Mouse (Mus musculus) ES-Bruce4 (cell line): ENCODE data around the gene Igtp. TPM values are rescaled to one million over a fixed set of nuclear protein-coding genes. Genes with fewer than 3 reads are reported as not detected.
A peak's percentile ranks its signal among the peaks of the same experiment; 100 is the strongest.
"Not testable (repeated sequence)": the region's sequence is repeated elsewhere in the genome, so short reads cannot be mapped to it uniquely, and the experiment has no call there.

Experiments
- H3K27ac ChIP-seq: 2 replicates; pipeline ENCODE4 v1.5.1; 2012; ENCODE audit warnings: low read length, inconsistent platforms; ENCODE audit not compliant: insufficient read depth
- H3K27me3 ChIP-seq: 2 replicates; pipeline ENCODE4 v1.6.1; 2012; ENCODE audit warnings: mild to moderate bottlenecking, low read length, inconsistent platforms; ENCODE audit not compliant: control insufficient read depth, poor library complexity, insufficient read depth, severe bottlenecking
- H3K36me3 ChIP-seq: 2 replicates; pipeline ENCODE4 v1.6.1; 2012; ENCODE audit warnings: inconsistent platforms, mild to moderate bottlenecking, low read length, moderate library complexity; ENCODE audit not compliant: control insufficient read depth, poor library complexity, insufficient read depth, severe bottlenecking
- H3K4me1 ChIP-seq: one replicate; pipeline ENCODE4 v1.8.1; 2011; ENCODE audit warnings: low read length; ENCODE audit not compliant: control insufficient read depth, insufficient read depth
- H3K4me3 ChIP-seq: 2 replicates; pipeline ENCODE4 v1.5.1; 2011; ENCODE audit warnings: low read depth, mild to moderate bottlenecking, low read length
- H3K9ac ChIP-seq: 2 replicates; pipeline ENCODE4 v1.6.1; 2012; ENCODE audit warnings: low read depth, mild to moderate bottlenecking, inconsistent platforms; ENCODE audit not compliant: poor library complexity, severe bottlenecking
- H3K9me3 ChIP-seq: replicated peaks from 2 replicates; pipeline ENCODE4 v1.6.1; 2012; ENCODE audit warnings: mild to moderate bottlenecking, low read length, inconsistent platforms; ENCODE audit not compliant: control insufficient read depth, poor library complexity, insufficient read depth, severe bottlenecking
- CTCF ChIP-seq: IDR thresholded peaks from one replicate; pipeline ENCODE4 v1.8.1; 2011; ENCODE audit warnings: low read depth, low read length
- EP300 ChIP-seq: IDR thresholded peaks from 2 replicates; pipeline ENCODE4 v1.6.1; 2011; ENCODE audit warnings: low read depth, low read length; ENCODE audit not compliant: insufficient read depth
- POLR2A ChIP-seq: IDR thresholded peaks from one replicate; pipeline ENCODE4 v1.8.1; 2011; ENCODE audit warnings: low read length; ENCODE audit not compliant: insufficient read depth
- polyA plus RNA-seq: library from polyadenylated mRNA; stranded (reverse); fragments of >200 nt; gene quantifications from 2 replicates; pipeline ENCODE4 v1.2.4, GENCODE M21; 2011; ENCODE audit warnings: low read depth; ENCODE audit not compliant: missing spikeins, insufficient read depth, insufficient read length

Igtp gene
- polyA plus RNA-seq, 1 experiment, result 10.1 TPM

GRCm38 (mm10) chr11:58215814-58216213 lies 16.5 kb downstream of the Igtp start:
- no peak overlapping the region for H3K9ac ChIP-seq
- no peaks in the 10 kb centered on the region for H3K27me3 ChIP-seq
- TF ChIP-seq CTCF (no peak), EP300 (no peak), POLR2A (no peak)
- no peaks in the 10 kb centered on the region for H3K36me3 ChIP-seq
- peaks cover 3% of the 10 kb centered on the region for H3K4me1 ChIP-seq
- H3K4me3 ChIP-seq, result no peak overlapping the region
- H3K9me3 ChIP-seq, result no peaks in the 10 kb centered on the region
- H3K27ac ChIP-seq, result no peak overlapping the region

- Histone ChIP-seq H3K36me3 (no peaks in the 10 kb centered on the region), H3K27ac (no peak overlapping the region), H3K27me3 (no peaks in the 10 kb centered on the region), H3K9me3 (no peaks in the 10 kb centered on the region), H3K4me3 (no peak overlapping the region), H3K4me1 (no peaks in the 10 kb centered on the region), H3K9ac (no peak overlapping the region)
- TF ChIP-seq POLR2A, result no peak
- TF ChIP-seq EP300, result no peak
- no peak for TF ChIP-seq CTCF
Observed at GRCm38 (mm10) chr11:58216823-58217222, 17.5 kb downstream of the Igtp start.

GRCm38 (mm10) chr11:58223751-58224150 lies 24.4 kb downstream of the Igtp start:
- no peaks in the 10 kb centered on the region for H3K27me3 ChIP-seq
- H3K4me1 ChIP-seq, result no peaks in the 10 kb centered on the region
- TF ChIP-seq EP300 (no peak), POLR2A (no peak), CTCF (no peak)
- no peak overlapping the region for H3K27ac ChIP-seq
- no peaks in the 10 kb centered on the region for H3K36me3 ChIP-seq
- no peak overlapping the region for H3K4me3 ChIP-seq
- no peak overlapping the region for H3K9ac ChIP-seq
- H3K9me3 ChIP-seq, result no peaks in the 10 kb centered on the region

DNA sequence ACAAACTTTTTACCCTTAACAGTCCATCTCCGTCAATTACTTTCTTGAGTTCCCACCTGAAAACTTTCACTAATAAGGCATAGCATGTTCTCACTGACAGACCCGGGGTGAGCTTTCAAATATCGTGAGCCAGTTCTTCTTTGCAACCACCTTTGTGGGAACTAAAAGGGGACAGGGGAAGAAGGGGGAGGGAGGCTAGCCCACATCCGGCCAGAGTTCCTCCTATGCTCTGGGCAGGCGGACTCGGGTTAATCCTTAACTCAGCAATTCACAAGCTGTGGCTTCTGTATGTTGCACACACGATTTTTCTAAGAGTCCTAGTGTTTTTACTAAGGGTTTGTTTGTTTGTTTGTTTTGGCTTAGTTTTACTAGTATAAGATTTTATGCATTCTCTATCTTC lies 25.0 kb downstream of the Igtp start:
- H3K27ac ChIP-seq, result no peak overlapping the region

DNA sequence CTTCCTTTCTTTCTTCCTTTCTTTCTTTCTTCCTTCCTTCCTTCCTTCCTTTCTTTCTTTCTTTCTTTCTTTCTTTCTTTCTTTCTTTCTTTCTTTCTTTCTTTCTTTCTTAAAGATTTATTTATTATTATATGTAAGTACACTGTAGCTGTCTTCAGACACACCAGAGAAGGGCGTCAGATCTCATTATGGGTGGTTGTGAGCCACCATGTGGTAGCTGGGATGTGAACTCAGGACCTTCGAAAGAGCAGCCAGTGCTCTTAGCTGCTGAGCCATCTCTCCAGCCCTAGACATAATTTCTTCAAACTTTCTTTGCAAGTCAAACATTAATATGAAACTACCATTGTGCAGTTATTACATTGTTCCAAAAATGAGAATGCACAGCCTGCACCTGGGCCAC lies 25.5 kb downstream of the Igtp start:
- H3K27ac ChIP-seq, H3K4me3 ChIP-seq, H3K9me3 ChIP-seq, H3K27me3 ChIP-seq, H3K36me3 ChIP-seq, H3K9ac ChIP-seq, H3K4me1 ChIP-seq: not testable (repeated sequence)

More for the DNA sequence above, 25.0 kb downstream of the Igtp start:
- Histone ChIP-seq H3K27me3 (no peaks in the 10 kb centered on the region), H3K9ac (no peak overlapping the region), H3K4me1 (no peaks in the 10 kb centered on the region), H3K4me3 (no peak overlapping the region), H3K36me3 (no peaks in the 10 kb centered on the region), H3K9me3 (no peaks in the 10 kb centered on the region)
- TF ChIP-seq POLR2A (no peak), CTCF (no peak), EP300 (no peak)

GRCm38 (mm10) chr11:58225655-58226054 lies 26.3 kb downstream of the Igtp start:
- Histone ChIP-seq H3K4me3 (no peak overlapping the region), H3K9ac (no peak overlapping the region), H3K27ac (no peak overlapping the region), H3K4me1 (no peaks in the 10 kb centered on the region), H3K36me3 (no peaks in the 10 kb centered on the region), H3K9me3 (no peaks in the 10 kb centered on the region), H3K27me3 (no peaks in the 10 kb centered on the region)
- TF ChIP-seq POLR2A (no peak), EP300 (0 out of 2 replicates have a peak, but pooled peaks have one; percentile 23), CTCF (peak; percentile 97)

- TF ChIP-seq EP300, result no peak
- no peak for TF ChIP-seq POLR2A
- Histone ChIP-seq H3K27me3 (no peaks in the 10 kb centered on the region), H3K9me3 (no peaks in the 10 kb centered on the region), H3K4me3 (no peak overlapping the region), H3K27ac (no peak overlapping the region), H3K4me1 (no peaks in the 10 kb centered on the region), H3K36me3 (no peaks in the 10 kb centered on the region), H3K9ac (no peak overlapping the region)
Observed at GRCm38 (mm10) chr11:58226425-58226824, 27.1 kb downstream of the Igtp start.

DNA sequence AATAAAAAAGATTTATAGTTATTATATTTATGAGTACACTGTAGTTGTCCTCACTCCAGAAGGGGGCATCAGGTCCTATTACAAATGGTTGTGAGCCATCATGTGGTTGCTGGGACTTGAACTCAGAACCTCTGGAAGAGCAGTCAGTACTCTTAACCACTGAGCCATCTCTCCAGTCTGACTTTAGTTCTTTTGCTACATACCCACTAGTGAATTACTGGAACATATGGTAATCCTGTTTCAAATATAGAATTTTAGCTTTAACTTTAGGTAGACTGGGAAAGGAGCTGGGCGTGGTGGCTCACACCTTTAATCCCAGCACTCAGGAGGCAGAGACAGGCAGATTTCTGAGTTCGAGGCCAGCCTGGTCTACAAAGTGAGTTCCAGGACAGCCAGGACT lies 28.7 kb downstream of the Igtp start:
- not testable (repeated sequence) for H3K27ac ChIP-seq, H3K9ac ChIP-seq, H3K4me1 ChIP-seq, H3K36me3 ChIP-seq, H3K4me3 ChIP-seq, H3K27me3 ChIP-seq, H3K9me3 ChIP-seq
